In the genomic region with DNA sequence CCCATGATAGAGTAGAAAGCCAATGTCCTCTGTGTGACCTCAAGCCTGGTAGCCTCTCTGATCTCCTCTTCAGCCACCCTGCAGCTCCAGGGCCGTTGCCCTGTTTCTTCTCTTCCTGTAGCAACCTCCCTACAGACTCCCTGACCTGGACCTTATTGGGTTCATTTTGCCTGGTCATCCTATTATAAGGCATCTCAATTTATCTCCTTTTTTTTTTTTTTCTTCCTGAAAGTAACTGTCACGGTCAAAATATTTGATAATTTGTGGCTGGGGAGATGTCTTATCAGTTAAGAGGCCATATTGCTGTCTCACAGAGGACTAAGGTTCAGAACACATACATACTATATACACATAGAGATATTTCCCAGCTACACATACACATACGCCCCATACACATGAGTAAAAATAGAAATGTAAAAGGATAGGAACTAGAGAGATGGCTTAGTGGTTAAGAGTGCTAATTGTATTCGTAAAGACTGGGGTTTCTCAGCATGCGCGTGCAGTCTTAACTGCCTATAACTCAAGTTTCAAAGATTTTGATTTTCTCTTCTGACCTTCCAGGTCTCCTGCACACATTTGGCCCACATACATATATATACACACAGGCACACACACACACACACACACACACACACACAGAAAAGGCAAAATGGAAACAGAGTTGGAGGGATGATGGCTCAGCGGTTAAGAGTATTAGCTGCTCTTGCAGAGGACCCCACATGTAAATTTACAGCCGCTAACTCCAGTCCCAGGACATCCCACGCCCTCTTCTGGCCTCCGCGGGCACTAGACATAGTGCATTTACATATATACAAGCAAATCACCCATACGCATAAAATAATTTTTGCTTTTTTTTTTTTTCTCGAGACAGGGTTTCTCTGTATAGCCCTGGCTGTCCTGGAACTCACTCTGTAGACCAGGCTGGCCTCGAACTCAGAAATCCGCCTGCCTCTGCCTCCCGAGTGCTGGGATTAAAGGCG, we compare ENCODE assay signal across 8 mouse cellular contexts. TPM values are rescaled to one million over a fixed set of nuclear protein-coding genes. Genes with fewer than 3 reads are reported as not detected.
DNase-seq lines count a peak whose midpoint lies in the region; ATAC-seq and TF ChIP-seq lines count a peak whose summit lies in the region.

No protein-coding gene starts in this region.

- H3K36me3 ChIP-seq in forebrain, embryonic 13.5 days (ENCODE audit: poor library complexity, severe bottlenecking), result peaks cover 17% of the 10 kb centered on the region
- peaks cover 15% of the 10 kb centered on the region for H3K36me3 ChIP-seq in kidney, embryonic 14.5 days (ENCODE audit: control insufficient read depth, insufficient read depth, low read length)
- peaks cover 4% of the 10 kb centered on the region; the same call in 1 of the 2 replicates for H3K36me3 ChIP-seq in stomach, postnatal 0 days (ENCODE audit: control insufficient read depth, insufficient read depth, low read length)

- WGBS in forebrain, embryonic 13.5 days, result 27% methylated on average over 17 of the region's 17 CpGs
- WGBS in kidney, embryonic 14.5 days, result 28% methylated on average over 15 of the region's 17 CpGs
- 27% methylated on average over 15 of the region's 17 CpGs for WGBS in stomach, postnatal 0 days

- ATAC-seq in forebrain, embryonic 13.5 days, result peak; percentile 36
- no peak; the same call in 1 of the 2 replicates for ATAC-seq in kidney, embryonic 14.5 days (ENCODE audit: low FRiP score, low TSS enrichment)
- peak; percentile 43 for ATAC-seq in megakaryocyte progenitor cell, adult 5-6 weeks (replicated peaks; ENCODE audit: poor library complexity)
- 0 out of 2 replicates have a peak, but pooled peaks have one; percentile 0 for ATAC-seq in stomach, postnatal 0 days (ENCODE audit: low FRiP score, low TSS enrichment)

- H3K9ac ChIP-seq in forebrain, embryonic 13.5 days, result 0 out of 2 replicates have a peak overlapping the region, but pooled peaks have one; percentile 12
- H3K9ac ChIP-seq in kidney, embryonic 14.5 days (ENCODE audit: low read depth, low read length), result no peak overlapping the region; the same call in 1 of the 2 replicates
- H3K9ac ChIP-seq in stomach, postnatal 0 days (ENCODE audit: low read length), result no peak overlapping the region

- TF ChIP-seq EP300 in stomach, postnatal 0 days (optimal IDR thresholded peaks at IDR 0.05), result peak; percentile 27

- peaks cover 26% of the 10 kb centered on the region for H3K4me1 ChIP-seq in forebrain, embryonic 13.5 days
- H3K4me1 ChIP-seq in kidney, embryonic 14.5 days (ENCODE audit: control insufficient read depth, insufficient read depth, low read length), result peaks cover 14% of the 10 kb centered on the region; the same call in 1 of the 2 replicates
- H3K4me1 ChIP-seq in stomach, postnatal 0 days (replicated peaks; ENCODE audit: control insufficient read depth, insufficient read depth), result 0 out of 2 replicates have a peak, but pooled peaks cover 3% of the 10 kb centered on the region

- H3K4me2 ChIP-seq in forebrain, embryonic 13.5 days, result peak overlapping the region; percentile 89
- peak overlapping the region; percentile 32 for H3K4me2 ChIP-seq in kidney, embryonic 14.5 days (replicated peaks; ENCODE audit: low read depth, low read length)
- peak overlapping the region; percentile 32; the same call in 1 of the 2 replicates for H3K4me2 ChIP-seq in stomach, postnatal 0 days (replicated peaks; ENCODE audit: low read depth)

- peak; percentile 59 for TF ChIP-seq CTCF in stomach, postnatal 0 days (IDR thresholded peaks at IDR 0.05; ENCODE audit: low read depth)

- no peak overlapping the region for H3K27ac ChIP-seq in forebrain, embryonic 13.5 days
- H3K27ac ChIP-seq in kidney, embryonic 14.5 days (ENCODE audit: low read depth, low read length), result peak overlapping the region; percentile 65; the same call in 1 of the 2 replicates
- H3K27ac ChIP-seq in stomach, postnatal 0 days (replicated peaks), result 0 out of 2 replicates have a peak overlapping the region, but pooled peaks have one; percentile 24

- H3K4me3 ChIP-seq in forebrain, embryonic 13.5 days, result peak overlapping the region; percentile 85
- peak overlapping the region; percentile 89 for H3K4me3 ChIP-seq in kidney, embryonic 14.5 days (ENCODE audit: low read length)
- peak overlapping the region; percentile 72; the same call in 1 of the 2 replicates for H3K4me3 ChIP-seq in stomach, postnatal 0 days (ENCODE audit: low read depth, low read length)

- DNase-seq in cerebellum, adult 11-12 months, result peak; percentile 60
- no peak for DNase-seq in cerebellum, postnatal 4 days (ENCODE audit: low spot score in 2 of 2)
- DNase-seq in T-cell, adult 2 months (ENCODE audit: low spot score), result peak; percentile 28
- peak; percentile 44 for DNase-seq in stomach, postnatal 0 days (ENCODE audit: low spot score)
- no peak for DNase-seq in urinary bladder, adult 2 months (ENCODE audit: low spot score)

- no peaks in the 10 kb centered on the region for H3K9me3 ChIP-seq in forebrain, embryonic 13.5 days (replicated peaks)
- H3K9me3 ChIP-seq in kidney, embryonic 14.5 days (ENCODE audit: control insufficient read depth, low read length), result no peaks in the 10 kb centered on the region
- no peaks in the 10 kb centered on the region for H3K9me3 ChIP-seq in stomach, postnatal 0 days (ENCODE audit: control insufficient read depth, low read length)

- H3K27me3 ChIP-seq in forebrain, embryonic 13.5 days, result no peaks in the 10 kb centered on the region
- no peaks in the 10 kb centered on the region for H3K27me3 ChIP-seq in kidney, embryonic 14.5 days (ENCODE audit: control insufficient read depth, insufficient read depth, low read length)
- no peaks in the 10 kb centered on the region for H3K27me3 ChIP-seq in stomach, postnatal 0 days (ENCODE audit: control insufficient read depth, insufficient read depth, low read length)

RNA-seq across cellular contexts. Expression of a gene that starts 0.8 kb away (rescaled TPM):
- polyA plus RNA-seq in forebrain, embryonic 13.5 days (2015; fragmentation: Nextera tagmentation; extraction: Ambion mirVana), result 22.6 and 24.6 TPM in 2 replicates
- 24.1 and 31.9 TPM in 2 replicates for polyA plus RNA-seq in kidney, embryonic 14.5 days (2014; fragmentation: Nextera tagmentation; extraction: Ambion mirVana)
- 28.7 and 34.8 TPM in 2 replicates for total RNA-seq in megakaryocyte progenitor cell, adult 5-6 weeks (2015)
- 11.0 and 14.8 TPM in 2 replicates for total RNA-seq in megakaryocyte progenitor cell, adult 5-6 weeks (2017)
- polyA plus RNA-seq in stomach, postnatal 0 days (2015; fragmentation: Nextera tagmentation; extraction: Ambion mirVana), result 19.2 and 20.4 TPM in 2 replicates
- 11.6 and 18.0 TPM in 2 replicates for polyA plus RNA-seq in urinary bladder, adult 2 months (2012; rRNA removed)

RNA-seq across cellular contexts. Expression of a gene that starts 15.7 kb away (rescaled TPM):
- polyA plus RNA-seq in forebrain, embryonic 13.5 days (2015; fragmentation: Nextera tagmentation; extraction: Ambion mirVana), result 444 and 501 TPM in 2 replicates
- 911 and 1,064 TPM in 2 replicates for polyA plus RNA-seq in kidney, embryonic 14.5 days (2014; fragmentation: Nextera tagmentation; extraction: Ambion mirVana)
- 3,042 and 3,166 TPM in 2 replicates for total RNA-seq in megakaryocyte progenitor cell, adult 5-6 weeks (2015)
- total RNA-seq in megakaryocyte progenitor cell, adult 5-6 weeks (2017), result 795 and 921 TPM in 2 replicates
- polyA plus RNA-seq in stomach, postnatal 0 days (2015; fragmentation: Nextera tagmentation; extraction: Ambion mirVana), result 491 and 514 TPM in 2 replicates
- polyA plus RNA-seq in urinary bladder, adult 2 months (2012; rRNA removed), result 1,892 and 2,281 TPM in 2 replicates

RNA-seq across cellular contexts. Expression of a gene that starts 38.1 kb away (rescaled TPM):
- 2.4 and 2.8 TPM in 2 replicates for polyA plus RNA-seq in forebrain, embryonic 13.5 days (2015; fragmentation: Nextera tagmentation; extraction: Ambion mirVana)
- 8.7 and 10.9 TPM in 2 replicates for polyA plus RNA-seq in kidney, embryonic 14.5 days (2014; fragmentation: Nextera tagmentation; extraction: Ambion mirVana)
- total RNA-seq in megakaryocyte progenitor cell, adult 5-6 weeks (2015), result 0.15 and 1.9 TPM in 2 replicates
- 0.04 TPM in 1 of 2 replicates, not detected in the other for total RNA-seq in megakaryocyte progenitor cell, adult 5-6 weeks (2017)
- 8.7 and 9.2 TPM in 2 replicates for polyA plus RNA-seq in stomach, postnatal 0 days (2015; fragmentation: Nextera tagmentation; extraction: Ambion mirVana)
- 41.6 and 64.2 TPM in 2 replicates for polyA plus RNA-seq in urinary bladder, adult 2 months (2012; rRNA removed)

RNA-seq across cellular contexts. Expression of a gene that starts 52.5 kb away (rescaled TPM):
- polyA plus RNA-seq in forebrain, embryonic 13.5 days (2015; fragmentation: Nextera tagmentation; extraction: Ambion mirVana), result 1.4 and 1.7 TPM in 2 replicates
- 5.1 and 5.6 TPM in 2 replicates for polyA plus RNA-seq in kidney, embryonic 14.5 days (2014; fragmentation: Nextera tagmentation; extraction: Ambion mirVana)
- not detected in 2 replicates for total RNA-seq in megakaryocyte progenitor cell, adult 5-6 weeks (2015)
- not detected in 2 replicates for total RNA-seq in megakaryocyte progenitor cell, adult 5-6 weeks (2017)
- 3.3 and 3.5 TPM in 2 replicates for polyA plus RNA-seq in stomach, postnatal 0 days (2015; fragmentation: Nextera tagmentation; extraction: Ambion mirVana)
- 0.65 and 0.84 TPM in 2 replicates for polyA plus RNA-seq in urinary bladder, adult 2 months (2012; rRNA removed)

Comparison
In these comparisons a context has a peak if more than half of its experiments do, and no peak if none do; other contexts are left out.
1. DNase-seq: peak in cerebellum, adult 11-12 months (single experiment), T-cell, adult 2 months (single experiment) and stomach, postnatal 0 days (single experiment); none in cerebellum, postnatal 4 days (0 of 2) and urinary bladder, adult 2 months (single experiment).
2. H3K4me2 ChIP-seq: peak in every context shown above with its lines; median percentile 89 in forebrain, embryonic 13.5 days; 32 in kidney, embryonic 14.5 days; 32 in stomach, postnatal 0 days.
3. Peak in every context shown above with its lines, with median percentiles within 50 percentile points of each other: H3K4me3 ChIP-seq.